Mouse (Mus musculus): ENCODE measurements around the gene Carmil3. TPM values are rescaled to one million over a fixed set of nuclear protein-coding genes. Genes with fewer than 3 reads are reported as not detected.

The Carmil3 gene
- total and polyA plus RNA-seq, 3 experiments = 0.27 to 2.6 TPM; not detected in 1

DNA sequence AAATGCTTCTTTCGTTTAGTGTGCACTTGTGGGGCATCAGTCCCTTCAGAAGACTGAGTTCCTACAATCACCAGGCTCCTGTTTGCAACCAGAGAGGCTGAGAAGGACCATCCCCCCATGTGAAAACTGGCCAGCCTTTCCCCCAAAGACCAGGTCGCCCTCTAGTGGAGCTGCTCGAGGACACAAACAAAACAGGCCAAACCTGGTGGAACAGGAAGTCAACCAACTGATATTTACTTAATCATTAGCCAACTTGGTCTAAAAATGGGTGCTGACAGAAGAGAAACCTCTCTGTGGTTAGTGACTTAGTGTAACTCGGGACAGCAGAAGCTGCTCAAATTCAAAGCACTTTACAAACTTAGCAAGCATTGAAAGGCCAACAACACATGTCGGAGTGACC, 66.6 kb downstream of the Carmil3 start:
- Histone ChIP-seq H3K27me3 (ENCODE audit: control insufficient read depth in 1 of 2, insufficient read depth in 2 of 2, low read length in 2 of 2) (no peaks in the 10 kb centered on the region), H3K9me3 (replicated peaks; ENCODE audit: insufficient read depth, low read length) (no peaks in the 10 kb centered on the region), H3K9ac (ENCODE audit: control insufficient read depth, low read depth, low read length, poor library complexity, severe bottlenecking) (peak overlapping the region; percentile 52), H3K4me3 (ENCODE audit: control insufficient read depth in 1 of 2, insufficient read depth in 1 of 2, low read depth in 2 of 2, low read length in 2 of 2) (peak overlapping the region; percentile 18 to 29; a peak in 3 of 4 replicates), H3K79me2 (ENCODE audit: control insufficient read depth, insufficient read depth, low read length, poor library complexity) (no peaks in the 10 kb centered on the region; the same call in none of the 2 replicates), H3K4me1 (ENCODE audit: control insufficient read depth in 1 of 2, insufficient read depth in 2 of 2, low read length in 2 of 2) (peaks cover 7 to 33% of the 10 kb centered on the region in 2 experiments; a peak in 3 of 4 replicates), H3K27ac (ENCODE audit: control insufficient read depth, low read depth, low read length) (peak overlapping the region; percentile 83), H3K36me3 (ENCODE audit: control insufficient read depth in 1 of 2, insufficient read depth in 2 of 2, low read length in 2 of 2) (peaks cover 0 to 36% of the 10 kb centered on the region in 2 experiments; a peak in 2 of 4 replicates)
- DNase-seq (ENCODE audit: low read depth, low spot score) = peak; percentile 93
- TF ChIP-seq TCF12 (IDR thresholded peaks at IDR 0.05; ENCODE audit: low read depth, low read length) = 0 out of 2 replicates have a peak, but pooled peaks have one; percentile 26
- TF ChIP-seq HCFC1 (IDR thresholded peaks at IDR 0.05; ENCODE audit: low read depth, low read length) = peak; percentile 41; the same call in 1 of the 2 replicates
- TF ChIP-seq E2F4 (IDR thresholded peaks at IDR 0.05; ENCODE audit: borderline replicate concordance, low read depth, low read length) = no peak
- TF ChIP-seq POLR2A (IDR thresholded peaks at IDR 0.05; ENCODE audit: control insufficient read depth in 1 of 2, insufficient read depth in 1 of 2, low read depth in 1 of 2, low read length in 2 of 2, poor library complexity in 1 of 2) = peak in 1 of 2 experiments; percentile 38; a peak in 1 of 4 replicates
- TF ChIP-seq ETS1 (IDR thresholded peaks at IDR 0.05; ENCODE audit: low read depth, low read length) = peak; percentile 81
- TF ChIP-seq POLR2AphosphoS2 (IDR thresholded peaks at IDR 0.05; ENCODE audit: low read length) = no peak
- no peak for TF ChIP-seq RCOR1 (IDR thresholded peaks at IDR 0.05; ENCODE audit: low read depth, low read length)
- TF ChIP-seq EP300 (IDR thresholded peaks at IDR 0.05; ENCODE audit: low read depth in 1 of 2, low read length in 2 of 2) = peak; percentile 14 to 72; a peak in 1 of 4 replicates
- peak; percentile 81 to 94 (median 84) for TF ChIP-seq CTCF (IDR thresholded peaks at IDR 0.05 in 2 of 3, conservative IDR thresholded peaks at IDR 0.05 in 1 of 3; ENCODE audit: control insufficient read depth in 1 of 3, insufficient read depth in 1 of 3, low read depth in 2 of 3, low read length in 3 of 3, poor library complexity in 1 of 3, severe bottlenecking in 1 of 3)
- TF ChIP-seq MEF2A (IDR thresholded peaks at IDR 0.05; ENCODE audit: extremely low read depth, insufficient replicate concordance, low read depth, low read length, poor library complexity, severe bottlenecking) = peak; percentile 86; the same call in 1 of the 2 replicates
- no peak for TF ChIP-seq MYC (IDR thresholded peaks at IDR 0.05; ENCODE audit: low read depth, low read length)
- TF ChIP-seq RAD21 (IDR thresholded peaks at IDR 0.05; ENCODE audit: low read depth, low read length) = peak; percentile 66
- TF ChIP-seq TBP (IDR thresholded peaks at IDR 0.05; ENCODE audit: low read depth, low read length) = peak; percentile 62; the same call in 1 of the 2 replicates
- TF ChIP-seq SMC3 (IDR thresholded peaks at IDR 0.05; ENCODE audit: low read depth, low read length) = peak; percentile 60
- peak; percentile 80 for TF ChIP-seq SIN3A (IDR thresholded peaks at IDR 0.05; ENCODE audit: low read length)
- TF ChIP-seq JUND (IDR thresholded peaks at IDR 0.05; ENCODE audit: low read depth, low read length) = no peak
- TF ChIP-seq GATA1 (IDR thresholded peaks at IDR 0.05; ENCODE audit: low read depth, low read length) = peak; percentile 65; the same call in 1 of the 2 replicates
- TF ChIP-seq MAFK (IDR thresholded peaks at IDR 0.05; ENCODE audit: borderline replicate concordance, low read depth, low read length) = no peak
- TF ChIP-seq MAZ (IDR thresholded peaks at IDR 0.05; ENCODE audit: low read depth, low read length) = no peak
- TF ChIP-seq ELF1 (IDR thresholded peaks at IDR 0.05; ENCODE audit: low read depth, low read length) = peak; percentile 72; the same call in 1 of the 2 replicates
- no peak for TF ChIP-seq UBTF (IDR thresholded peaks at IDR 0.05; ENCODE audit: borderline replicate concordance, insufficient read depth, low read depth, low read length)
